Mouse (Mus musculus) left cerebral cortex, postnatal 4 days (tissue): ENCODE measurements around the gene Bicra. TPM values are rescaled to one million over a fixed set of nuclear protein-coding genes. Genes with fewer than 3 reads are reported as not detected.

Experiments
- DNase-seq: peaks from one replicate; pipeline ENCODE4 v3.0.0-alpha.2; 2022
- intact Hi-C: fragments of 180-260 bp; cut with DNase I; formaldehyde crosslinking; loops from one replicate; pipeline ENCODE4 v1.15.1; 2025
- total RNA-seq, 2 experiments: library from RNA; stranded (reverse); gene quantifications; 2 replicates each; pipeline ENCODE4 v1.2.3; 2021

The Bicra gene
- total RNA-seq, 2 experiments from 2014 or later, result 25.3 to 25.8 TPM

GRCm38 (mm10) chr7:15950008-15950407 is 97.7 kb downstream of the Bicra start:
- no peak for DNase-seq
- intact Hi-C loops, result no loop called here

GRCm38 (mm10) chr7:15949216-15949790 is 98.4 kb downstream of the Bicra start:
- intact Hi-C loops, result no loop called here
- no peak for DNase-seq

DNA sequence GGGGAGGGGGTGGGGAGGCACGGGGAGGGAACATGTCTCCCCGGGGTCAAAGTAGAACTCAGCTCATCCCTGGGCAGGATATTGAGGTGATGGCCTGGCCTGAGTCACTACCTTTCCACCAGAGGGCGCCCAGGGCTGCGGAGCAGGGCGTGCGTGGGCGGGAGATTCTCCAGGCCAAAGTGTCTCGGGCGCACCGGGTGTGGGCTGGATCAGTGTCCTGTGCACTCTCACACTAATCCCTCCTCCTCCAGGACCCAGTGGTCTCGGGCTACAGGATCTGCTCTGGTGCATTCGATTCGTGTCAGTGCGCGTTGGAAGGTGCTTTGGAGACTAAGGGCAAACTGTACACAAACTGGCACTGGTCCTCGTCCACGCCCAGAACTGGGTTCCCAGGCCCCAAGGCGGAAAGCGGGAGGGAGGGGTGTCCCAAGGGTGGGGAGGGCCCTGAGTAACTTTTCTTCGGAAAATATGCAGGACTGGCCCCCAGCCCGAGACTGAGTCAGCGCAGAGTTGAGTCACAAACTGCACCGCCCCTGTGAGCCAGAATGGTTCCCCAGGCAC is 99.3 kb downstream of the Bicra start:
- DNase-seq, result peak; percentile 77
- intact Hi-C loops, result no loop called here

DNA sequence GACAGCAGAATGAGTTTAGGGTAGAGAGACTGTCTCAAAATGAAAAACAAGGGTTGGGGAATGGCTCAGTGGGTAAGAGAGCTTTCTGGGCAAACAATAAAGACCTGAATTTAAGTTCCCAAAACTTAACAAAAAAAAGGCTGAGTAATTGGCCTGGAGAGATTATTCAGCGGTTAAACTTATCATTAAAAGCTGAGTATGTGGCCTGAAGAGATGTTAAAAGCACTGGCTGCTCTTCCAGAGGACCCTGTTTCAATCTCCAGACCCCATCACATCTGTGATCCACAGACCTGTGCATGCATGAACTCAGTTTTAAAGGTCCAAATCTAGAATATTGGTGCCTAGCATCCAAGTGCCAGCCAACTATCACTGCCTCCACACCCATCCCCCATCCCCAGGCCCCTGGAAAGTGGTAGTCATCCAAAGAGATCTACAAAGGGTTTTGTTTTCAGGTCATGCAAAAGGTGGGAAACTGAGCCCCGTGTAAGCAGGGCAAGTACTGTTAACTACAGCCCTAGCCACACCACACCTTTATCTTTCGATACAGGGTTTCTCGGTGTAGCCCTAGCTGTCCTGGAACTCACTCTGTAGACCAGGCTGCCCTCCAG is 100.0 kb downstream of the Bicra start:
- no peak for DNase-seq
- intact Hi-C loops, result no loop called here

DNA sequence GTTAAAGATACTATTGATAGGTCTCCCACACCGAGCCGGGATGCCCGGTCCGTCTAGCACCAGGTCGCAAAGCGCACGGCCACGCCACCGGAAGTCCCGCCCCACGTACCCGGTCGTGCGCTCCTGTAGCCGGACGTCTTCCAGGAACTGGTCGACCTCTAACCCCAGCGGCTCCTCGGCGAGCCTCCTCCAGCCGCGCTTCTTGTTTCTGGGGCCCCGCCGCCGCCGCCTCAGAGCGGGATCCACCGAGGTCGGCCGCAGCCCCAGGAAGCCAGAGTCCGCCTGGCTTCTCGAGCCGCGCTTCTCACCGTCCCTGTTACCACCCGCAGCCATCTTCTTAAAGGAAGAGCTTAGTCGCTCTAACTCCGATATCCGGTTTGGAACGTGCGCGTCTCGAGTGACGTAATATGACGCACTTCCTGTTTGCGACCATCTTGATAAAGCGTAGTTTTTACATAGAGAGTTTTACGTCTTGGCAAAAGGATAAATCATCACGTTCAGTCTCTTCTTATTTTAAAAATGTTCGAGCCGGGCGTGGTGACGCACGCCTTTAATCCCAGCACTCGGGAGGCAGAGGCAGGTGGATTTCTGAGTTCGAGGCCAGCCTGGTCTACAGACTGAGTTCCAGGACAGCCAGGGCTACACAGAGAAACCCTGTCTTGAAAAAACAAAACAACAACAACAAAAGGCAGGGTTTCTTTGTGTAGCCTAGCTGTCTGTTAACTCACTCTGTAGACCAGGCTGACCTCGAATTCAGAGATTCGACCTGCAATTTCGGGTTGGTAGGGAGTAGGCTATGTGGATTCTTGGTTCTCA is 101.8 kb downstream of the Bicra start, which contains the start of gene Nop53:
Gene Nop53 (minus strand): TSS at position 354 of the 816 bp plus-strand sequence.
- DNase-seq, result peak; percentile 90
- intact Hi-C loops, result no loop called here

DNA sequence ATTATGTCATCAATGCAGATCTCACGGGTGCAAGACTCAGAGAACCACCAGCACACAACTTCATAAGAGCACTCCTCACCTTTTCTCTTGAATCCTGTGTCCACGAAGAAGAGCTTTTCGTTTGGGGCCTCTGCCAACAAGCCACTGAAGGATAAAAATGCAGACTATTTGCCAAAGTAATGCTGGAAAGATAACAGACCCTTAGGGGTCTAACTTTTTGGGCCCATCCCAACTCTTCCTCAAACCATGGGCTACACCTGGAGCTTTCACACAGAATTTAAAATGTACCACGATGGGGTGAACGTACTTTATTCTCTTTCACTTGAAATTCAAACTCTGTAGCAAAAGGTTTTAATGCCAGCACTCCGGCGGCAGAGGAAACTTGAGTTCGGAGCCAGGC is 102.5 kb downstream of the Bicra start:
- intact Hi-C loops, result no loop called here

DNA sequence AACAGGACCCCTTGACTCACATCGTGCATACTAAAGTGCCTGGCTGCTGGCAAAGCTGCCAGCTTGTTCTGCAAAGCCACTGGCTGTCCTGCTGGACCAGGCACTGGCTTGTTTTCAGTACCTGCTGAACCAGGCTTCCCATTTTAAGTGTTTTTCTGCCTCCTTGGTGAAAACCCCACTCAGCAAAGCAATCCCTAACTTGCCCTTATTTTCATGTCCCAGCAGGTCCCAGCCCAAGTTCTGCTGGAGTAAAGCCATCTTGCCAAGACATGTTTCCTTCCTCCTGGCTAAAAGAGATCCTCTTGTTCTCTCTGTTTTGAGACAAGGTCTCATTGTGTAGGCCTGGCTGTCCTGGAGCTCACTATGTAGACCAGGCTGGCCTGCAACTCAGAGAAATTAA is 103.4 kb downstream of the Bicra start:
- intact Hi-C loops, result no loop called here
- no peak for DNase-seq

More for the DNA sequence above, 102.5 kb downstream of the Bicra start:
- no peak for DNase-seq

DNA sequence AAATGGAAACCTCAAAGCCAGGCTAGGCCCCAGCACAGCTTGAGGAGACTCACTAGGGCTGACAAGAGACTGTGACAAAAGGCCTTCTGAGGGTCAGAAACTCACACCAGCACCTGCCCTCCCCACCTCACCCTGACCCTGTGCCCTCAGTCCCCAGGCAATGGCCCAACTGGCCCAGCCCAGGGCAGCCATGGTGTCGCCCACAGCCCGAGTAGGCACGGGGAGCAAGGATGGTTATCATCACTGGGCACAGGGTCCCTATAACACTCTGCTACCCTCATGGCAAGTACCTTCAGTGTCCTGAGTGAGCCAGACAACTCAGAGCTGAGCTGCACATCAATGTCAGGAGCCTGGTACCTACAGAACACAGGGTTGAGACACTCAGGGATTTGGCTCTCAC is 109.1 kb downstream of the Bicra start:
- no peak for DNase-seq
- intact Hi-C loops, result no loop called here

DNA sequence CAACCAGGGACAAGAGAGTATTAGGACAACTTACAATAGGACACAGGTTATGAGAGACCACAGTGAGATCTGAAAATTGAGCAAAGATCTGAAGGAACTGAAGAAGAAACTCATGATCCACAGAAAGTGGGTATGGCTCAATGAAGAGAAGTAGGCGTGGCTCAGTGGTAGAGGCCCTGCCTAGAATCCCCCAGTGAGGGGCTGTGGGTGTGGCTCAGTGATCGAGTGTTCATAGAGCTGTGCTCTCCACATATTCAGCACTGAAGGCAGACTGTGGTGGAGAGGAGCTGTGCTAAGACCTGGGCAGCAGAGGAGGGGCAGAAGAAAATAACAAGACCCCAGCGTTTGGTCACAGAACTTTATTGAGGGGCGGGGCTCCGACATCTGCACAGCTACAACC is 110.2 kb downstream of the Bicra start:
- intact Hi-C loops, result no loop called here

DNA sequence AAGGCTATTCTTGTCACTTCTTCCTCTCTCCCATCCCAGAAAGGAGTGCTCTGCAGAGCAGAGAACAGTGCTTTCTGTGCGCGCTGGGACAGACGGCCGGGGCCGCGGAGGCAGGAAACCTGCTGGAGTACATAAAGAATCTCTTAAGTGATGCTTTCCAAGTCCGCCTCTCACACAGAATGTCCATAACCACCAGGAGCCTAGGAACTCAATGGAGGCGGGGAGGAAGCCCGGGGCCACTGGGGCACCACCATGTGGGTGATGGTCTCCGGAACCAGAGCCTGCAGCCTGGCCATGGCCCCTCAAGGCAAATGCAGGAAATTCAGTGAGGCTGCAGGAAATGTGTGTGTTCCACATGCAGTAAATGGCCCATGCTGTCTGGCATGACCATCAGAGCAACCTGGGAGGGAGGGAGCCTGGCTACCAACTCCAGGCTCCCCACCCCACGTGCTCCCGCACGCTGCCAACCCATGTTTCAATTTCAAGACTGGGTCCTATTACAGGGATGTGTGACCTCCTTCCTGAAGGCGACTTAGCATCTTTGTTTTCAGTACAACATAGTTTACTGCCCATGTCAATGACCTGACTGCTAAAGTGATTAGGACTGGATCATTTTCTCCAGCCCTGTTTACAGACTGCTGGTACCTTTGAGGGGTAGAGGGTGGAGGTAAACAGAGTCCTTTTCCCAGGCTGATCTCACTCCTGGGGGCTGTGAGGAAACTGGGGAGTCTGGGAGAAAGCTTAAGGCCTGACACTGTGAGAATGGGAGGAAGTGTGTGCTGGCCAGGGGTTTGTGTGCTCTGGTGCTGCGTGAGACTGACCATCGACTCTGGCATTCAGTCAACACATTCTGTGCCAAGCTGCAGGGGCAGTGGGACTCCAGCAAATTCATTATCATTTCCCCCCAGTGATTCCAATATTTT is 114.0 kb downstream of the Bicra start:
- DNase-seq, result no peak
- intact Hi-C loops, result no loop called here

More for the DNA sequence above, 110.2 kb downstream of the Bicra start:
- DNase-seq, result no peak

DNA sequence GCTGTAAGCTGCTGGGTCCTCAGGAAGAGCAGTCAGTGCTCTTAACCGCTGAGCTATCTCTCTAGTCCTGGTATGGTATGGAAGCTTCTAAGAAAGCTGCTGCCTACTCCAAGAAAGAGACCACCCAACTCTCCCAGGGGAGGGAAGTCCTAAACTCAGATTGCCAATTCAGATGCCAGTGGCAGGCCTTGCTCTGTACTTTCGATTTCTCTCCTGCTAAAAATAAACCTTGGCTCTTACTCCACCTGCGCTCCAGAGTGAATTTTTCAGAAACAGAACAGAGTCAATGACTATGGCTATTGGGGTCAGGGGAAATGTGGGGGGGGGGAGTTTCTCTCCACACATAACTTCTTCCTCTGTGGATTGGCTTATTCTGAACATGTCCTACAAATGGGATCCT is 116.1 kb downstream of the Bicra start:
- no peak for DNase-seq
- intact Hi-C loops, result no loop called here

GRCm38 (mm10) chr7:15930543-15930942 is 117.2 kb downstream of the Bicra start:
- DNase-seq, result no peak
- intact Hi-C loops, result no loop called here

DNA sequence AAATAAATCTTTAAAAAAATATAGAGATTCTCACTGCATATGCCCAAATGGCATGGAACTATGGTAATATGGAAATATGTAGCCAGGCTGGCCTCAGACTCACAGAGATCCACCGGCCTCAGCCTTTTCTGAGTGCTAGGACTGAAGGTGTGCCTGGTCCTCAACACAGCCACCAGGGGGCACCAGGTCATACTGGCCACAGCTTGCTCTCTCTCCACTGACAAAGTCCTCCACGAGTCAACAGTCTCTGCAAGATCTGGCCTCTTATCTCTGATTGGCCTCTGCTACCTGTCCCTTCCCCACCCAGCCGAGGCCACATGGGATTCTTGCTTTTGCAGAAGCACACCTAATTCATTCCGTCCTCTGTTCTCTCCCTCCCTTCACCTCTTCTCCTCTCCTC is 117.8 kb downstream of the Bicra start:
- DNase-seq, result peak; percentile 45
- intact Hi-C loops, result no loop called here

GRCm38 (mm10) chr7:15922220-15922773 is 125.4 kb downstream of the Bicra start, which contains the start of gene Selenow:
Gene Selenow, minus strand, starts transcription at chr7:15922402.
- intact Hi-C loops, result no loop called here
- peak; percentile 94 for DNase-seq

DNA sequence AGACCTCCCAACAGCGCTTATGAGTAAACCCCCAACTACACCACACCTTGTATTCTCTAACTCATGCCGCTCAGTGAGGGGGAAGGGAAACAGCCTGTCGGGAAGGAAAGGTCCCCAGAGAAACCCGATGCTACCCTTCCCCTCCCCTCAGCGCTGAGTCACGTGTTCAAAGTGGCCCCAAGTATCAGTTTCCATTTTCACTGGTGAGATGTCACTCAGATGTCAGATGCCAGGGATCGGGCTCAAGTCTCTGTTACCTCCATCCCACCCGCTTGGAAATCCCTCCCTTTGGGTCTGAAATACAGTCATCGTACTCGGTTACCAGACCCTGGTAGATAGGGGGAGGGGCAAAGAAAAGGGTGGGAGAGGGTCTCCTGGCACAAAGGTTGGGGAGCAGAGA is 125.9 kb downstream of the Bicra start:
- peak; percentile 16 for DNase-seq

More for the DNA sequence above, 125.9 kb downstream of the Bicra start:
- intact Hi-C loops, result no loop called here

Other genes with a start within 250 kb of the Bicra start
- gene Obox6, start 208.2 kb downstream of the Bicra start, total RNA-seq, result not detected
- not detected for gene Crx, start 168.0 kb downstream of the Bicra start, total RNA-seq
- not detected for gene Crxos, start 165.3 kb downstream of the Bicra start, total RNA-seq
- gene Selenow, start 125.5 kb downstream of the Bicra start, total RNA-seq, result 1,000 to 10,000 TPM; 1,074 to 1,076 TPM
- gene Nop53, start 101.8 kb downstream of the Bicra start, total RNA-seq, result 100 to 1,000 TPM; 110 to 112 TPM
- gene Ehd2, start 80.4 kb downstream of the Bicra start, total RNA-seq, result 1 to 10 TPM; 6.2 to 6.7 TPM
- under 1 TPM; 0.38 to 0.58 TPM for gene Zfp541, start 13.9 kb upstream of the Bicra start, total RNA-seq
- 100 to 1,000 TPM; 141 to 157 TPM for gene Napa, start 50.5 kb upstream of the Bicra start, total RNA-seq
- 10 to 100 TPM; 38.0 to 43.2 TPM for gene Kptn, start 72.0 kb upstream of the Bicra start, total RNA-seq
- gene Slc8a2, start 81.9 kb upstream of the Bicra start, total RNA-seq, result 100 to 1,000 TPM; 106 to 117 TPM
- gene Meis3, start 127.2 kb upstream of the Bicra start, total RNA-seq, result 10 to 100 TPM; 70.6 to 74.8 TPM
- gene Dhx34, start 174.1 kb upstream of the Bicra start, total RNA-seq, result 10 to 100 TPM; 12.2 to 13.4 TPM
- gene C5ar2, start 196.2 kb upstream of the Bicra start, total RNA-seq, result under 1 TPM; 0.14 to 0.30 TPM
- 1 to 10 TPM in 1 of 2 experiments, under 1 TPM in 1; 0.97 to 1.8 TPM for gene C5ar1, start 211.6 kb upstream of the Bicra start, total RNA-seq
- gene Inafm1, start 225.7 kb upstream of the Bicra start, total RNA-seq, result 10 to 100 TPM; 42.8 to 46.5 TPM
- 10 to 100 TPM; 86.2 to 91.5 TPM for gene Ccdc9, start 238.9 kb upstream of the Bicra start, total RNA-seq